Mouse (Mus musculus) CD4-positive naive resting alpha-beta T cell, adult 57 days (primary cell): ENCODE results near the gene Pam16. TPM values are rescaled to one million over a fixed set of nuclear protein-coding genes. Genes with fewer than 3 reads are reported as not detected.

ENCODE experiments used
- total RNA-seq: library from RNA; stranded (reverse); gene quantifications from one replicate; pipeline ENCODE4 v1.2.4, GENCODE M21; 2023

Pam16 gene
- 40.4 TPM for total RNA-seq

GRCm38 (mm10) chr16:4624481-4625110 lies at the start of gene Pam16:
TSS of gene Pam16 (minus strand) at chr16:4624988.

GRCm38 (mm10) chr16:4639831-4640237 lies 15.0 kb upstream of the Pam16 start, which contains the start of the genes Vasn and Dnaja3:
TSS of gene Vasn (plus strand) at chr16:4639941.
TSS of gene Dnaja3 (plus strand) at chr16:4639989.

GRCm38 (mm10) chr16:4593971-4594813 lies 30.6 kb downstream of the Pam16 start, which contains the start of gene Glis2:
TSS of gene Glis2 (plus strand) at chr16:4594713.

Other genes with a start within 250 kb of the Pam16 start
- 2.0 TPM for gene Adcy9, start 204.5 kb downstream of the Pam16 start, total RNA-seq
- 0.83 TPM for gene Srl, start 83.2 kb downstream of the Pam16 start, total RNA-seq
- 24.6 TPM for gene Tfap4, start 65.1 kb downstream of the Pam16 start, total RNA-seq
- gene Glis2, start 30.3 kb downstream of the Pam16 start, total RNA-seq = 0.62 TPM
- 0.47 TPM for gene Vasn, start 15.0 kb upstream of the Pam16 start, total RNA-seq
- 29.1 TPM for gene Dnaja3, start 15.0 kb upstream of the Pam16 start, total RNA-seq
- gene Coro7, start 54.8 kb upstream of the Pam16 start, total RNA-seq = 191 TPM
- 3.2 TPM for gene Nmral1, start 94.4 kb upstream of the Pam16 start, total RNA-seq
- 40.3 TPM for gene Hmox2, start 101.4 kb upstream of the Pam16 start, total RNA-seq
- gene Cdip1, start 165.3 kb upstream of the Pam16 start, total RNA-seq = 47.1 TPM
- gene 4930562C15Rik, start 210.4 kb upstream of the Pam16 start, total RNA-seq = not detected